Mouse (Mus musculus): ENCODE results near the gene Crisp2.

DNA sequence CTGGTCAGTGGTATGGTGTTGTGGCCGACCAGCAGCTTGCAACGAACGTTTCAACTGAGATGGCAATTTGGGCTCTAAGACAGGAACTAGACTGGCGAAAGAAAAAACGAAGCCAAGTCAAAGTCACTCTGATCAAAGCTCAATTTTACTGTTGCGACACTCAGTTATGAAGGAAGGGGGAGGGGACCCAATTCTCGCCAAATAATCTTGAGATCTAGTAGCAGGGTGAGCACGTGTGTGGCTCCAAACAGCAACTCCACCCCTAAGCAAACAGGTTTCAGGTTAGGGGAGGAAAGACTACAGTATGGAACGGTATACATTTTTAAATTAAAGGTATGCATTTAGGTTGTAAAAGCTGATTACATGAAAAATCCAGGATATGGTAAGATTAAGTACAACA is 14.7 kb upstream of the Crisp2 start:
- TF ChIP-seq CTCF (IDR thresholded peaks at IDR 0.05; ENCODE audit: low read depth) (no peak), EP300 (IDR thresholded peaks at IDR 0.05; ENCODE audit: low read depth) (no peak)
